Mouse (Mus musculus) kidney, postnatal 0 days (tissue): ENCODE measurements around the gene Yrdc. TPM values are rescaled to one million over a fixed set of nuclear protein-coding genes. Genes with fewer than 3 reads are reported as not detected.

Experiments
- ATAC-seq: fragments of 200-750 bp; cut with Nextera tagmentation; replicated peaks from 2 replicates; pipeline ENCODE4 v1.8.0; 2017; ENCODE audit warnings: low read depth, moderate number of reproducible peaks, moderate TSS enrichment, moderate library complexity; ENCODE audit not compliant: low FRiP score
- DNase-seq: peaks from one replicate; pipeline ENCODE4 v3.0.0-alpha.2; 2016; ENCODE audit warnings: low spot score
- H3K27ac ChIP-seq: fragments of 300-500 bp; sonication (generic); 2 replicates; pipeline ENCODE4 v1.5.1; 2014; ENCODE audit warnings: mild to moderate bottlenecking
- H3K27me3 ChIP-seq: fragments of 300-500 bp; sonication (generic); 2 replicates; pipeline ENCODE4 v1.6.1; 2014; ENCODE audit warnings: low read length, mixed read lengths; ENCODE audit not compliant: insufficient read depth
- H3K36me3 ChIP-seq: fragments of 300-500 bp; sonication (generic); 2 replicates; pipeline ENCODE4 v1.6.1; 2014; ENCODE audit warnings: low read length, mixed read lengths; ENCODE audit not compliant: insufficient read depth
- H3K4me1 ChIP-seq: fragments of 300-500 bp; sonication (generic); replicated peaks from 2 replicates; pipeline ENCODE4 v1.6.1; 2014; ENCODE audit warnings: antibody characterized with exemption, low read length, mixed read lengths; ENCODE audit not compliant: insufficient read depth
- H3K4me2 ChIP-seq: fragments of 300-500 bp; sonication (generic); 2 replicates; pipeline ENCODE4 v1.6.1; 2014; ENCODE audit warnings: mild to moderate bottlenecking, low read length, moderate library complexity, mixed read lengths
- H3K4me3 ChIP-seq: fragments of 300-500 bp; sonication (generic); replicated peaks from 2 replicates; pipeline ENCODE4 v1.5.1; 2014; ENCODE audit warnings: low read depth, low read length
- H3K9ac ChIP-seq: fragments of 300-500 bp; sonication (generic); 2 replicates; pipeline ENCODE4 v1.6.1; 2014; ENCODE audit warnings: low read depth, low read length
- H3K9me3 ChIP-seq: fragments of 300-500 bp; sonication (generic); replicated peaks from 2 replicates; pipeline ENCODE4 v1.6.1; 2016; ENCODE audit warnings: low read length, inconsistent platforms, mixed read lengths
- CTCF ChIP-seq: IDR thresholded peaks from 2 replicates; pipeline ENCODE4 v1.5.1; 2016; ENCODE audit warnings: antibody characterized with exemption, low read depth, mild to moderate bottlenecking, moderate library complexity
- WGBS: fragments of 180-500 bp; shearing (Covaris S2); extraction: QIAGEN DNeasy Blood & Tissue Kit; methylation state at CpG from one replicate; pipeline ENCODE4 v1.1.7; 2014; 5-methylcytosine and 5-hydroxymethylcytosine counted together
- polyA plus RNA-seq: library from polyadenylated mRNA; unstranded; fragments of >200 nt; fragmentation: Nextera tagmentation; extraction: Ambion mirVana; gene quantifications from 2 replicates; pipeline ENCODE4 v1.2.1, GENCODE M21; 2015

Yrdc gene
- polyA plus RNA-seq, 1 experiment from 2014 or later, result 39.2 TPM

DNA sequence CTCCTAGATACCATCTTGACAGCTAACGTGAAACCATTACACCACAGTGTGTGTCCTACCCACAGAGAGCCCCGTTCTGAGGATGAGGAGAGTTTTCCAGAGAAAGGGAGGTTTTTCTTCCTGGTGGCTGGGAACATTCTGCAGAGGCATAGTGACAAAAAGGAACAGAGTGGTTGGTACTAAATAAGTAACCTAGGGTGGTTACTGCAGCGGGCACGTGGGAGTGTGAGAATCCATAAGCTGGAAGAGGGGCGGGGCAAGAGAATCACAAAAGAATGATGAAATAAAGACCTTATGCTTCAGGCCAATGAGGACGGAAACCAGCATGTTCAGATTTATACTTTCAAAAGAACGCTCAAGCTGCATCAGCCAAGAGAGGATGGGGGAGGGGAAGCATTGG, 38.2 kb downstream of the Yrdc start:
- ATAC-seq (no peak), DNase-seq (no peak)
- no peak overlapping the region for H3K9ac ChIP-seq
- H3K4me3 ChIP-seq, result no peak overlapping the region
- no peak overlapping the region for H3K4me2 ChIP-seq
- no peaks in the 10 kb centered on the region for H3K9me3 ChIP-seq
- H3K27me3 ChIP-seq, result peaks cover 15% of the 10 kb centered on the region
- H3K27ac ChIP-seq, result no peak overlapping the region
- no peaks in the 10 kb centered on the region for H3K4me1 ChIP-seq
- TF ChIP-seq CTCF, result no peak
- 78% methylated on average over 7 of the region's 7 CpGs for WGBS
- no peaks in the 10 kb centered on the region for H3K36me3 ChIP-seq

DNA sequence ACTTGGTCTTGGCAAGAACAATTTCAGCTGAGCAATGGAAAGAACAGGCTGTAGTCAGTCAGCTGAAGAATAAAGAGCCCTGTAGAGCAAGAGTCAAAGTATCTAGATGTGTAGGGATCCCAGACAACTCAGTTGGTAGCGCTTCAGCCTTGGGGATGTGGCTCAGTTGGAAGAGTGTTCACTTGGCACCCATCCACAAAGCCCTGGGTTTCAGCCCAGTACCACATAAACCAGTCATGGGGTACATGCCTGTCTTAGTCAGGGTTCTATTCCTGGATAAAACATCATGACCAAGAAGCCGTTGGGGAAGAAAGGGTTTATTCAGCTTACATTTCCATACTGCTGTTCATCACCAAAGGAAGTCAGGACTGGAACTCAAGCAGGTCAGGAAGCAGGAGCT, 39.5 kb downstream of the Yrdc start:
- H3K4me2 ChIP-seq, result no peak overlapping the region
- DNase-seq (no peak), ATAC-seq (no peak)
- no peak overlapping the region for H3K4me3 ChIP-seq
- peaks cover 24% of the 10 kb centered on the region for H3K27me3 ChIP-seq
- H3K36me3 ChIP-seq, result no peaks in the 10 kb centered on the region
- no peak overlapping the region for H3K27ac ChIP-seq
- H3K9ac ChIP-seq, result no peak overlapping the region
- no peaks in the 10 kb centered on the region for H3K4me1 ChIP-seq
- WGBS, result 82% methylated on average over 2 of the region's 2 CpGs
- no peak for TF ChIP-seq CTCF
- H3K9me3 ChIP-seq, result no peaks in the 10 kb centered on the region

DNA sequence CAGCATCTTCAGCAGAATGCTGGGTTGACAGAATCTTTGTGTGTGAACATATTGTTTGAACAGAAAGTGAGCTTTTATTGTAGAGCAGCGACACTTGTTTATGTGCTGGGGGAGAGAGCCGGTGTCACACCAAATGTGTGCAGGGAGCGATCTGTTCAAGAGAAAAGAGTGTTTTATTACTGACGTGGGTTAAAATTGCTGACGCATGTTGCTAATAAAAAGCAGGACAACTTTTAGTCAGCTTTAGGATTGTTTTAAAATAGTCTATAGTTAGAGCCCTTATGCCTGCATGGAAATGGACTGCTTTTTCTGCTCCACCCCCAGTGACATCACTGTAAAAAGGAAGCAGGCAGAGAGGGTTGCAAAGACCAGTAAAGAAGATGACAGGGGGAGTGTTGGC, 40.4 kb downstream of the Yrdc start:
- DNase-seq (no peak), ATAC-seq (no peak)
- Histone ChIP-seq H3K27ac (no peak overlapping the region), H3K9me3 (no peaks in the 10 kb centered on the region), H3K4me1 (no peaks in the 10 kb centered on the region), H3K36me3 (no peaks in the 10 kb centered on the region), H3K9ac (no peak overlapping the region), H3K4me2 (no peak overlapping the region), H3K4me3 (no peak overlapping the region), H3K27me3 (peaks cover 21% of the 10 kb centered on the region)
- WGBS, result 63% methylated on average over 5 of the region's 5 CpGs
- no peak for TF ChIP-seq CTCF

DNA sequence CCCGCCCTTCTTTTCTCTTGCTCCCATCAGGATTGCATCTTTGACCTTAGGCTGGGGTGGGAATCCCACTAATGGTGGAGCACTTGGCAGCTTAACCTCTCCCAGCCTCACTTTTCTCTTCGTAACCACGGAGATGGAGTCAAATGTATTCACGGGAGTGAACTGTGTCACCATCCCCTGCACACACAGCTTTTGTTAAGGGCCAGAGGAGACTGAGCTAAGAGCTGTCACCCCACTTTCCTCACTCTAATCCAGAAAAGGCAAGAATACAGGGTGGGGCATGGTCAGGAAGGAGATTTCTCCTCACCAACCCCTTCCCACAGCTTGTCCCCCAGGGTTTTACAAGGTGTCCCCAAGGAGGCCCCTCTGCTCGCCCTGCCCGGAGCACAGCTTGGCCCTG, 43.3 kb downstream of the Yrdc start:
- Histone ChIP-seq H3K9me3 (no peaks in the 10 kb centered on the region), H3K4me1 (no peaks in the 10 kb centered on the region), H3K27me3 (peaks cover 25% of the 10 kb centered on the region), H3K9ac (no peak overlapping the region), H3K27ac (no peak overlapping the region), H3K4me3 (no peak overlapping the region), H3K36me3 (no peaks in the 10 kb centered on the region), H3K4me2 (no peak overlapping the region)
- DNase-seq, result no peak
- ATAC-seq, result no peak
- no peak for TF ChIP-seq CTCF
- 29% methylated on average over 6 of the region's 6 CpGs for WGBS

DNA sequence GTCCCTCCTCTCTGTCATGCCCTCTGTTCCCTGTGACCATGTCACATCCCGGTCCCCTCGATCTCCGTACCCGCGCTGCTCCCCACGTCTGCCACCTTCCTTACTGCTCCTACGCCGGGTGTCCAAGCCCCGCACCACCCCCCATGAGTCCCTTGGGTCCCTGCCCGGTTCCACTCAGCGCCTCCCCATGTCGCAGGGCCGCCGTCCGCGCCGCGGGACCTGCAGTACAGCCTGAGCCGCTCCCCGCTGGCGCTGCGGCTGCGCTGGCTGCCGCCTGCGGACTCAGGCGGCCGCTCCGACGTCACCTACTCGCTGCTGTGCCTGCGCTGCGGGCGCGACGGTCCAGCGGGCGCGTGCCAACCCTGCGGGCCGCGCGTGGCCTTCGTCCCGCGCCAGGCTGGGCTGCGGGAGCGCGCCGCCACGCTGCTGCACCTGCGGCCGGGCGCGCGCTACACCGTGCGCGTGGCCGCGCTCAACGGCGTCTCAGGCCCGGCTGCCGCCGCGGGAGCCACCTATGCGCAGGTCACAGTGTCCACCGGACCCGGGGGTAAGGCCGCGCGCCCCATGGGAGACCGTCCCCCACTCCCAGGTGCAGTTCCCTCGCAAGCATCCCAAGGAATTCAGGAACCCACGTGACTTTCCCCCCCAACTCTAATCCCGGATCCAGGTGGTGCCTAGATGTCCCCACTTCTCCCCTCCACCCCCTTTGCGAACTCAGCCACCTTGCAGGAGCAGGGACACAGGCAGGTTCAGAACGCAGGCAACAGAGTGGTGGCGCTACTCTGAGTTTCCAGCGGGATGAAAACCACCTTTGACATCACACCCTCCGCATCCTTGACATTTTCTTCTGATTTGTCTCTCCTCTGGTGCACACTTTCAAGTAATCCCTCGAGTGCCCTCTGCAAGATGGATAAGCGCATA, 44.3 kb downstream of the Yrdc start:
- 2% methylated on average over 75 of the region's 83 CpGs for WGBS
- DNase-seq, result no peak
- H3K36me3 ChIP-seq, result no peaks in the 10 kb centered on the region
- H3K9ac ChIP-seq, result no peak overlapping the region
- no peaks in the 10 kb centered on the region for H3K9me3 ChIP-seq
- no peak for TF ChIP-seq CTCF
- H3K4me1 ChIP-seq, result no peaks in the 10 kb centered on the region
- H3K27ac ChIP-seq, result no peak overlapping the region
- H3K27me3 ChIP-seq, result peaks cover 25% of the 10 kb centered on the region
- peak overlapping the region; percentile 70 for H3K4me2 ChIP-seq
- ATAC-seq, result 0 out of 2 replicates have a peak, but pooled peaks have one; percentile 36
- peak overlapping the region; percentile 35 for H3K4me3 ChIP-seq

DNA sequence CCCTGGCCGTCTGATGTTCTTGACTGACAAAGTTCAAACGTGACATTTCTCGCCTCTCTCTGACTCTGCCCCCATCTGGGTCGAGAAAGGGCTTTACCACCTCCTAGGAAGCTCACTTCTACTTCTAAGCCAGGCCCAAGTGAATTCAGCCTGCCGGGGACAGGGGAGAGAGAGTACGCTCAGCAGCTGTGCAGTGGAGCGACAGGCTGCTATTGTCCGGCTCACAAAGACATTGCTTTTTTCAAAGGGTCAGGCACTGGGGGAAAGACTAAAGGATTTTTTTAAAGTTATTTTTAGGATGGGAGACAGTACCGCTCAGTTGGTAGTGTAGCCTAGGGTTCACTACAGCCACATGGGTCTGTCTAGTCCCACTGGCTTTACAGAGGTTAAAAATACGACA, 47.9 kb downstream of the Yrdc start:
- no peak for TF ChIP-seq CTCF
- H3K9ac ChIP-seq, result no peak overlapping the region
- H3K36me3 ChIP-seq, result no peaks in the 10 kb centered on the region
- H3K4me2 ChIP-seq, result no peak overlapping the region
- no peak for ATAC-seq
- no peaks in the 10 kb centered on the region for H3K9me3 ChIP-seq
- H3K27me3 ChIP-seq, result peaks cover 24% of the 10 kb centered on the region
- no peak overlapping the region for H3K27ac ChIP-seq
- 52% methylated on average over 10 of the region's 10 CpGs for WGBS
- no peak for DNase-seq
- no peak overlapping the region for H3K4me3 ChIP-seq
- no peaks in the 10 kb centered on the region for H3K4me1 ChIP-seq

DNA sequence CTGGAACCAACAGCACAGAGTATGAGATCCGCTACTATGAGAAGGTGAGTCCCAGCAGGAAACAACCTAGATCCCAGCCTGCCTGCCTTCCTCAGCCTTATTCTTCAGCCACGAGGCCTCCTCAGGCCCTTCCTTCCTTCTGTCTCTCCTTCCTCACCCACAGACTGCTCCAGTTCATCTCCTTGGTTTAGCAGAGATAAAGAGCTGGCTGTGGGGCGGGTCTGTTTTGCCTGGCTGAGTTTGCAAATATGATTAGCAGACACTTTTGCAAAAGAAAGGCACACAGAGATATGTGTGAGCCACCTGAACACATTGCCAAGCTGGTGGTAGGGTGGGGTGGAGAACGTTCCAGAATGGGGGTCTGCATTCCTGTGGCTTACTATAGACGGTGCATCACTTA, 49.4 kb downstream of the Yrdc start:
- Histone ChIP-seq H3K9ac (no peak overlapping the region), H3K9me3 (no peaks in the 10 kb centered on the region), H3K4me1 (no peaks in the 10 kb centered on the region), H3K27ac (no peak overlapping the region), H3K4me2 (no peak overlapping the region), H3K4me3 (no peak overlapping the region), H3K36me3 (no peaks in the 10 kb centered on the region), H3K27me3 (peaks cover 9% of the 10 kb centered on the region)
- TF ChIP-seq CTCF, result no peak
- no peak for DNase-seq
- 60% methylated on average over 5 of the region's 5 CpGs for WGBS
- ATAC-seq, result no peak

Other genes starting within 250 kb of the Yrdc start
- not detected in 2 replicates for gene 3100002H09Rik, start 239.9 kb upstream of the Yrdc start, polyA plus RNA-seq
- 0.43 and 0.57 TPM in 2 replicates for gene Pou3f1, start 193.9 kb upstream of the Yrdc start, polyA plus RNA-seq
- gene Utp11, start 157.1 kb upstream of the Yrdc start, polyA plus RNA-seq, result 61.8 and 63.0 TPM in 2 replicates
- 9.4 and 10.0 TPM in 2 replicates for gene Fhl3, start 150.0 kb upstream of the Yrdc start, polyA plus RNA-seq
- gene Sf3a3, start 135.9 kb upstream of the Yrdc start, polyA plus RNA-seq, result 92.4 and 103 TPM in 2 replicates
- gene Inpp5b, start 108.8 kb upstream of the Yrdc start, polyA plus RNA-seq, result 21.8 and 27.0 TPM in 2 replicates
- 11.3 and 14.8 TPM in 2 replicates for gene Mtf1, start 48.6 kb upstream of the Yrdc start, polyA plus RNA-seq
- gene 1110065P20Rik, start 517 bp downstream of the Yrdc start, polyA plus RNA-seq, result 65.1 and 80.9 TPM in 2 replicates
- gene Maneal, start 11.5 kb downstream of the Yrdc start, polyA plus RNA-seq, result 0.34 and 0.36 TPM in 2 replicates
- gene Epha10, start 30.2 kb downstream of the Yrdc start, polyA plus RNA-seq, result not detected in 2 replicates
- gene 9930104L06Rik, start 86.4 kb downstream of the Yrdc start, polyA plus RNA-seq, result 7.4 and 8.3 TPM in 2 replicates
- gene Cdca8, start 88.6 kb downstream of the Yrdc start, polyA plus RNA-seq, result 42.8 and 53.9 TPM in 2 replicates
- 13.6 and 17.4 TPM in 2 replicates for gene Rspo1, start 135.8 kb downstream of the Yrdc start, polyA plus RNA-seq
- gene Gnl2, start 165.9 kb downstream of the Yrdc start, polyA plus RNA-seq, result 63.7 and 66.1 TPM in 2 replicates
- 0.05 and 0.14 TPM in 2 replicates for gene Dnali1, start 215.0 kb downstream of the Yrdc start, polyA plus RNA-seq
- gene Snip1, start 216.0 kb downstream of the Yrdc start, polyA plus RNA-seq, result 25.2 and 26.0 TPM in 2 replicates
- gene Meaf6, start 234.5 kb downstream of the Yrdc start, polyA plus RNA-seq, result 49.5 and 50.8 TPM in 2 replicates